Mouse (Mus musculus): ENCODE measurements around the gene Bicral.
A peak's percentile ranks its signal among the peaks of the same experiment; 100 is the strongest.
"Not testable (repeated sequence)": the region's sequence is repeated elsewhere in the genome, so short reads cannot be mapped to it uniquely, and the experiment has no call there.

Bicral gene

GRCm38 (mm10) chr17:46799680-46800079 lies 58.6 kb downstream of the Bicral start:
- DNase-seq (ENCODE audit: low spot score in 2 of 2): no peak

DNA sequence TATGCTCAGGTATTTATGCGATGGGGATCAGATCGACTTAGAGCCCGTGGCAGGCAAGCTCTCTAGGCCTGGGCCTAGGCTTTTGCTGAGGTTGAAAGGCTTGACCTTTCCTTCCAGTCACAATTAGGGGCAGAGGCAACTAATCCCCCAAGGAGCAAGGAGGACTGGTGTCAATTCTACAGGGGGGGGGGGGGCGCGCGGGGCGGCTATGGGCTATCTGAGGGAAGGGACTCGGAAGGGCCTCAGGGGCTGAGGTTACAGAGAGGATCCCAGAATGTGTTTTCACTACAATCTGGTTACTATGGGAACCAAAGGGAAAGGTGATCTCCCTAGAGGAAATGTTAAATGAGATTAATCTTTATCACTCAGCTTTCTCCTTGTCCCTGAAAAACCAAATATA lies 60.9 kb downstream of the Bicral start:
- no peak for DNase-seq (ENCODE audit: low spot score in 2 of 2)

DNA sequence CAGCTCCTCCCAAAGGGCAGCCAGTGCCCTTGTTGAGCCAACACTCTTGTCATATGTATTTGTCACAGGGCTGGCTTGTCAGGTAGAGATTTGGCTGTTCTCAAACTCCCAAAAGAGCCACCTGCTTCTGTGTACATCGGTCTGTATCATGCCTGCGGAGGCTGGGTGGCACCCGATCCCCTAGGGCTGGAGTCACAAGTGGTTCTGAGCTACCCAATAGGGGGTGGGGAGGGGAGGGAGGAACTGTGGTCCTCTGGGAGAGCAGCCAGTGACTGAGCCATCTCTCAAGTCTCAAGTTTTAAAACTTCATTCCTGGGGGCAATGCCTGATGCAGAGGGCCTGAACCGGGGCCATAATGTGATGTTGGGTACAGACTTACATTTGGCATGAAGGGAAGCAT lies 61.5 kb downstream of the Bicral start:
- DNase-seq (ENCODE audit: low spot score in 2 of 2): no peak

DNA sequence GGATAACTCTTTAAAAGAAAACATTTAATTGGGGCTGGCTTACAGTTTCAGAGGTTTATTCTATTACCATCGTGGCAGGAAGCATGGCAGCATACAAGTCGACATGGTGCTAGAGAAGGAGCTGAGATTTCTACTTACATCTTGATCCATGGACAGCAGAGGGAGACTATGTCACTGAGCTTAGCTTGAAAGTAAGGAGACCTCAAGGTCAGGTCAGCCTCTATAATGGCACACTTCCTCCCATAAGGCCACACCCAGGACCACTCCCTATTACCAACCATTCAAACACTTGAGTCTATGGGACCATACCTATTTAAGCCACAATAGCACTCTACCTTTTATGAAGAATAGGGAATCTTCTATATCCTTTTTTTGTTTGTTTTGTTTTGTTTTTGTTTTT lies 65.3 kb downstream of the Bicral start:
- DNase-seq (ENCODE audit: low spot score in 2 of 2): no peak

GRCm38 (mm10) chr17:46787974-46788373 lies 70.3 kb downstream of the Bicral start:
- DNase-seq (ENCODE audit: low spot score in 2 of 2): not testable (repeated sequence)

DNA sequence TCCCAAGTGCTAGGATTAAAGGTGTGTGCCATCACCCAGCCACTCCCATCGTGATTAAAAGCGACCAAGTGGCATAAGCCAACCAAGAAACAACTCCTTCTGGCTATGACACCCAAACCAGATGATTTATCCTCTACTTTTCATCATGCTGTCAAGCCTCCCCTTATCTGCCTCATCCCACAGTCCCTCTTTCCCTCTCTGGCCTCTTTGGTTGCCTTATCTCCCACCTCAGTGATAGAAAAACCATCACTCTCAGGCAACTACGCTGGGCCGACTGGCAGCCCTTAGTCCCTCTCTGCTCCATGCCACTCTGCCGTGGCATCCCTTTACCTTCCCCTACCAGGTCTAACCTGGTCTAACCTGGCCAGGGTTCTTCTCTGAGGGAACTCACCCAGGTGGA lies 71.3 kb downstream of the Bicral start:
- DNase-seq (ENCODE audit: low spot score in 2 of 2): no peak

GRCm38 (mm10) chr17:46783222-46783565 lies 75.1 kb downstream of the Bicral start:
- no peak for DNase-seq (ENCODE audit: low spot score in 2 of 2)

DNA sequence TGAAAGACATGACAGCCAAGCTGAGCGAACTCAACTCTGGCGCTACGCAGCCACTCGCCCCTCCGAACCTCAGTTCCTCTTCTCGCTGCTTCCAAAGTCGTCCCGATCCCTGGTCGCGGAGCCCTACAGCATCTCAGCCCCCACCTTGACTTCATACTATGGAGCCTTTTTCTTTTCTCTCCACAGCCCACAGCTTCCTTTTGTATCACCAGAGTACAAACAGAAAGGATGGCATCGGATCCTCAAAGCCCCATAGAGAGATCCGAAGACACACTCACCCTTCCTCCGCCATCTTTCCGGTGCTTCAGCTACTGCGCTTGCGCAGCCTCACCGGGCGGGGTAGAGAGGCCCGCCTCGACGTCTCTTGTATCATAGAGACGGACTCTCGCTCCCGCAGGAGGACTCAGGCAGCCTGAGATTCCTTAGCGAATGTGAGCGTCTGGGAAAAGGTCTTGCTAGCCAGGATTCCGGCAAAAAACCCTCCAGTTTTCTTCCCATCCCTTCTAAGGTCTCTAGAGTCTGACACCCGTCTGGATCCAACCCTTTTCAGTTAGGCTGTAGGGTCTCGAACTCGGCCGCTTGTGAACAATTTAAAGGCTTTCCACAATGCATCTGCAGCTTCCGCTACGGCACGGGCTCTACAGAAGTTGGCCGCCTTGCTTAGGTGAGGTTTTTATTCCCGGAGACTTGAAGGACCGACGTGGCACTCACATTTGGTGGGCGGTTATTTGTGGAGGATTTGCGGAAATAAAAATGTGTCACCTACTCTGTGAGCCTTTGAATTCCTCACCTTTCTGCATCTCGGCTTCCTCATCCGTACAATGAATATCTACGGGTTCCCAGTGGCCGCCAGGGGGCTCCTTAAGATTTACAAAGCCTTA lies 75.7 kb downstream of the Bicral start, which contains the start of gene Rpl7l1:
Gene Rpl7l1 (minus strand): TSS at position 332 of the 881 bp plus-strand sequence.
- DNase-seq (ENCODE audit: low spot score in 2 of 2): peak; percentile 93 to 97

GRCm38 (mm10) chr17:46781876-46782275 lies 76.4 kb downstream of the Bicral start:
- no peak for DNase-seq (ENCODE audit: low spot score in 2 of 2)

DNA sequence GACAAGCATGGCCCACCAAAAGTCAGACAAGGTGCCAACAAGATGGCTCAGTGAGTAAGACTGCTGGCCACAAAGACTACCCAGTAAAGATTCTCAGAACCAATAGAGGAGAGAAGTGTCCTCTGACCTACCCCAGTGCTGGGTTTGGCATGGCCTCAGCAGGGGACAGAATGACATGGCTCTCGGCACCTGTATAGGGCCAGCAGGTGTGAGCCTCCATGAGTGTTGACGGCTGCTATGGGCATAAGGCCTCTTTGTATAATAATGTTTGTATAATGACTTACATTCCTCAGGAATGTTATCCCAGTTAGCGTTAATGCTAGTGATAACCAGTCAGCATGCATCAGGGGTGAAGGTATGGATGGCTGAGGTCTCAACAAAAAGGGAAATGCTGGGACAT lies 82.2 kb downstream of the Bicral start:
- DNase-seq (ENCODE audit: low spot score in 2 of 2): no peak

DNA sequence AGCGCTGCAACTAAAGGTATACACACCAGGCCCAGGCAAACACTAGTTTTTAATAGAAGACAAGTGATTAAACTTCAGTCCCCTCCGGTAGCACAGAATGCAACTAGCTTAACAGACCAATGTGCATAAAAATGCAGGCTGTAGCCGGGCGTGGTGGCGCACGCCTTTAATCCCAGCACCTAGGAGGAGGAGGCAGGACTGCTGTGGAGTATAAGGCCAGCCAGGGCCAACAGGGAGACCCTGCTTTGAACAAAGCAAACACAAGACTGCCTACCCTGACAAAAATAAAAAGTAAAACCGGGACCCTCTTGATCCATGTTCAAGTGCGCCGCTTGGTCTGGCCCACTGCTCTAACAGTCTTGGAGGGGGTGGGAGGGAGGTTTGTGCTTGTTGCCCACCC lies 83.2 kb downstream of the Bicral start:
- DNase-seq (ENCODE audit: low spot score in 2 of 2): no peak

DNA sequence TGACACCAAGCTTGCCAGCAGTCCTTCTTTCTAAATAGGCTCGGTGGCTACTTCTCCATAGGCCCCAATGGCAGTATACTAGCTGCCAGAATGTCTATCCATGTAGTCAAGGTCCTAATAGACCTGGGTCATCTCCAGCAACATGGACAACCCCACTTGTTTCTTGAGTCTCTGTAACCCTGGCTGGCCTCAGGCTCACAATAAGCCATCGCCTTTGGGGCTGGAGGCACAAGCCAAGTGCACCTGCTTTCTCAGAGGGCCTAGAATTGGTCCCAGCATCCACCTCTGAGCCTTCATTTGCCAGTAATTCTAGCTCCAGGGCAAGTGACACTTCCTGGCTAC lies 84.2 kb downstream of the Bicral start:
- DNase-seq (ENCODE audit: low spot score in 2 of 2): no peak

DNA sequence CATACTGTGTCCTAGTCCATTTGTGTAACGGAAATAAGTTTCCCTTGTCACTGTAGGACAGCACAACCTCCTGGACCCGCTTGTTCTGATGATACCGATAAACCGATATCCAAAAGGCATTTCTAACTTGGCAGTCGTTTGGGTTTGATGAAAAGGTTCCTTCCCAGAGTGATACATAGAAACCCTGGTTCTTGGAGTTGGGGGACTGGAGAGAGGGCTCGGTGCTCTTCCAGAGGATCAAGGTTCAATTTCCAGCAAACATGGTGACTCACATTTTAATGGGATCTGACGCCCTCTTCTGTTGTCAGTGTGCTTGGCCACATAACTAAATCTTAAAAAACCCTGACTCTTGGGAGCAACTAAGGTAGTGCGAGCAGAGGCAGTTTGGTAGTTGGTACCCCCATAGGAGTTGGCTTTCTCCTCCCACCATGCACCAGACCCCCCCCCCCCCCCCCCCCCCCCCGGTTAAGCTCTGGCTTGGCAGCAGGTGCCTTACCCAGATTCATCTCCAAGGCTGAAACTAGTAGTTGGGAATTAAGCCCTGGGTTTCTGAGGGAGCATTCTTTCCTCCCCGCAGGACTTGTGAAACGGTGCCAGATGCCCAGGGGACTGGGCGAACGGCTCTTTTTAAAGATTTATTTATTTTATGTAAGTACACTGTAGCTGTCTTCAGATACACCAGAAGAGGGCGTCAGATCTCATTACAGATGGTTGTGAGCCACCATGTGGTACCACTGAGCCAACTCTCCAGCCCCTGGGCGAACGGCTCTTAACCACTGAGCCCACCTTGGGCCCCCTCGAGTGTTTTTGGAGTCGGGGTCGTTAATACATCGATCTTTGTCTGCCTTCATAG lies 84.8 kb downstream of the Bicral start:
- no peak for DNase-seq (ENCODE audit: low spot score in 2 of 2)

DNA sequence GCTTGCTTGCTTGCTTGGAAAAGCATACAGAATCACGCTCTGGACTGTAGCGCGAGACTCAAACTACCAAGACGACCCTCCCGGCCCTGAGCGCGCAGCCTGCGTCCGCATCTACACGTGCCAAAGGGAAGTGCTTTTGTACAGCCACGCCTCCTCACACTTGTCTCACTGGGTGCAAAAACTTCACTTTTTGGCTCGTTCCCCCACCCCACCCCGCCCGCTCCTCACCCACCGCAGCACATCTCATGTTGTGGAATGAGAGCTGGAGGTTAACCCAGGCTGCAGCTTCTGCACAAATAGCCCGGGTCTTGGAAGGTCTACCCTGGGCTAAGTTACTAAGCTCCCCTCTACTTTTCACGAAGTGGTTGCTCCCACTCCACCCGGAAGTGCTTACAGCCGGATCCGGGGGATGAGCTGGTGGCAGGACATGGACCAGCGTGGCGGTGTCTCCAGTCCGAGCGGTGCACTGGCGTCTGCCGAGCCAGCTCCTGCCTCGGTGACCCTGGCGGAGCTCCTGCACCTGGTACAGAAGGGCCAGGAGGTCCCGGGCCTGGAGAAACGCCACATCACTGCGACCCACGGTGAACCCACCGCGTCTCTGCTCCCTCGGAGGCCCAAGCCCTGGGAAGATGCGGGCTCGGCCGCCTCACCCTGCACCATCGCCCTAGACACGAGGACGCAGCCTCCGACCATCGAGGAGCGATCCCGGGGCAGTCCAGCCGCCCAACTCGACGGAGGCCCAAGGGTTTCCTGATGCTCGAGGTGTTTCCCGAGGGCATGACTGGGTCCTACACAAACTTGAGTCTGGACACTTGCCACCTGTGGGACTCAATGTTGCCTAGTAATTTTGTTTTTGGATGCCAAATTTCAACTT lies 85.6 kb downstream of the Bicral start, which contains the start of gene 2310039H08Rik:
Gene 2310039H08Rik (plus strand): TSS at position 232 of the 874 bp plus-strand sequence.
- DNase-seq (ENCODE audit: low spot score in 2 of 2): peak; percentile 78 to 88

DNA sequence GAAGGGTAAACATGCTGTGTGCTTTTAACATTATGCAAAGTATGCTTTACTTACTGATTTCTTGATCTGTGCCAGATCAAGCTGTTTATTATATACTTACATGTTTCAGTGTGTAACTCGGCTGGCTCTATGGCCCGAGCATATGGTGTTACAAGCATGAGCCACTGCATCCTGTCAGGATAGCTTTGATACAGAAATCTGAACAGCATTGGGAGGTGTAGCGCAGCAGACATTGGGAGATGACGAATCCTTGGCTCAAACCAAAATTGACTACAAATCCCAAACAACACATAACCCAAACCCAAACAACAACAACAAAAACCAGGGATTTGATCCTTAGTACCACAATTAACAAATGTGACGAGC lies 86.3 kb downstream of the Bicral start:
- no peak for DNase-seq (ENCODE audit: low spot score in 2 of 2)

- DNase-seq (ENCODE audit: low spot score in 2 of 2): peak in 1 of 2 experiments; percentile 64
Observed at GRCm38 (mm10) chr17:46771616-46772015, 86.7 kb downstream of the Bicral start.

GRCm38 (mm10) chr17:46771025-46771424 lies 87.3 kb downstream of the Bicral start:
- no peak for DNase-seq (ENCODE audit: low spot score in 2 of 2)

GRCm38 (mm10) chr17:46770546-46770945 lies 87.7 kb downstream of the Bicral start:
- no peak for DNase-seq (ENCODE audit: low spot score in 2 of 2)

GRCm38 (mm10) chr17:46767868-46768267 lies 90.4 kb downstream of the Bicral start:
- no peak for DNase-seq (ENCODE audit: low spot score in 2 of 2)

GRCm38 (mm10) chr17:46764916-46765315 lies 93.4 kb downstream of the Bicral start:
- not testable (repeated sequence) for DNase-seq (ENCODE audit: low spot score in 2 of 2)

DNA sequence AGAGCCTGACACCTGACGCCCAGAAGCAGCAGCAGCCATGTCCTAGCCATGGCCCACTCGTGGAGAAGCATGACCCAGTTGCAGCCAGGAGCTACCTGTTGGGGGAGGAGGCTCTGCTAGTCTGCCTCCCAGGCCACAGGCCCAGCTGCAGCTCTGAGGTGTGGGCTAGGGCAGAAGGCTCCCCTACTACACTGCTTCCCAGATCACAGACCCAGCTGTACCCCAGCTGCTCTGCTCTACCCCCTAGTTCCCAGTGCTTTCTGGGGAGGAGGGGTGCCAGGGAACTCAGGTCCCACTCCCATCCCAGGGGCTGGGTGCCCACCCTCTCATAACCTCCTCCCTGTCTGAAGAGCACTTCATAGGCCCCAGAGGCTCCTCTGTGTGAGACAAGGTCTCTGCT lies 94.7 kb downstream of the Bicral start, which contains the start of gene Ptcra:
Gene Ptcra (minus strand): TSS at position 169 of the 400 bp plus-strand sequence.
- no peak for DNase-seq (ENCODE audit: low spot score in 2 of 2)

GRCm38 (mm10) chr17:46758753-46759152 lies 99.5 kb downstream of the Bicral start:
- DNase-seq (ENCODE audit: low spot score in 2 of 2): no peak
